Mouse (Mus musculus): ENCODE data around the gene Adam25. TPM values are rescaled to one million over a fixed set of nuclear protein-coding genes. Genes with fewer than 3 reads are reported as not detected.
"Not testable (repeated sequence)": the region's sequence is repeated elsewhere in the genome, so short reads cannot be mapped to it uniquely, and the experiment has no call there.

Adam25 gene
- not detected in 2 replicates for polyA plus RNA-seq (2012)

GRCm38 (mm10) chr8:40751908-40752307 is at the start of gene Adam25:
Gene Adam25 (plus strand): TSS chr8:40752208.
- not testable (repeated sequence) for H3K4me1 ChIP-seq (ENCODE audit: control insufficient read depth); H3K4me3 ChIP-seq (replicated peaks); H3K36me3 ChIP-seq (ENCODE audit: control insufficient read depth); H3K27me3 ChIP-seq (ENCODE audit: control insufficient read depth); H3K9me3 ChIP-seq (ENCODE audit: control insufficient read depth, low read length)

GRCm38 (mm10) chr8:40715406-40715805 is 36.6 kb upstream of the Adam25 start:
- not testable (repeated sequence) for H3K36me3 ChIP-seq (ENCODE audit: control insufficient read depth); H3K4me1 ChIP-seq (ENCODE audit: control insufficient read depth); H3K27me3 ChIP-seq (ENCODE audit: control insufficient read depth); H3K4me3 ChIP-seq (replicated peaks)
- peaks cover 15% of the 10 kb centered on the region for H3K9me3 ChIP-seq (ENCODE audit: control insufficient read depth, low read length)

GRCm38 (mm10) chr8:40715986-40716385 is 36.0 kb upstream of the Adam25 start:
- Histone ChIP-seq H3K36me3 (ENCODE audit: control insufficient read depth) (no peaks in the 10 kb centered on the region), H3K9me3 (ENCODE audit: control insufficient read depth, low read length) (peaks cover 15% of the 10 kb centered on the region), H3K4me3 (replicated peaks) (no peak overlapping the region), H3K27me3 (ENCODE audit: control insufficient read depth) (no peaks in the 10 kb centered on the region), H3K4me1 (ENCODE audit: control insufficient read depth) (no peaks in the 10 kb centered on the region)
- TF ChIP-seq GATA1 (IDR thresholded peaks at IDR 0.05; ENCODE audit: low read length), result no peak
- no peak for TF ChIP-seq TAL1 (IDR thresholded peaks at IDR 0.05; ENCODE audit: low read length)

GRCm38 (mm10) chr8:40783320-40783719 is 31.3 kb downstream of the Adam25 start:
- Histone ChIP-seq H3K27me3 (ENCODE audit: control insufficient read depth) (no peaks in the 10 kb centered on the region), H3K4me3 (replicated peaks) (no peak overlapping the region), H3K4me1 (ENCODE audit: control insufficient read depth) (no peaks in the 10 kb centered on the region), H3K9me3 (ENCODE audit: control insufficient read depth, low read length) (no peaks in the 10 kb centered on the region), H3K36me3 (ENCODE audit: control insufficient read depth) (no peaks in the 10 kb centered on the region)
- TF ChIP-seq TAL1 (IDR thresholded peaks at IDR 0.05; ENCODE audit: low read length) (no peak), GATA1 (IDR thresholded peaks at IDR 0.05; ENCODE audit: low read length) (no peak)

- H3K9me3 ChIP-seq (ENCODE audit: control insufficient read depth, low read length); H3K27me3 ChIP-seq (ENCODE audit: control insufficient read depth); H3K36me3 ChIP-seq (ENCODE audit: control insufficient read depth); H3K4me1 ChIP-seq (ENCODE audit: control insufficient read depth); H3K4me3 ChIP-seq (replicated peaks): not testable (repeated sequence)
Measured at GRCm38 (mm10) chr8:40792973-40793372, 41.0 kb downstream of the Adam25 start, which contains the start of gene Adam20. Gene Adam20 (plus strand): TSS chr8:40793273.

- no peaks in the 10 kb centered on the region for H3K27me3 ChIP-seq (ENCODE audit: control insufficient read depth)
- H3K36me3 ChIP-seq (ENCODE audit: control insufficient read depth), result no peaks in the 10 kb centered on the region
- TF ChIP-seq GATA1 (IDR thresholded peaks at IDR 0.05; ENCODE audit: low read length) (no peak), TAL1 (IDR thresholded peaks at IDR 0.05; ENCODE audit: low read length) (no peak)
- no peak overlapping the region for H3K4me3 ChIP-seq (replicated peaks)
- H3K9me3 ChIP-seq (ENCODE audit: control insufficient read depth, low read length), result peaks cover 8% of the 10 kb centered on the region
- no peaks in the 10 kb centered on the region for H3K4me1 ChIP-seq (ENCODE audit: control insufficient read depth)
Measured at GRCm38 (mm10) chr8:40803379-40804079, 51.5 kb downstream of the Adam25 start.

Other genes starting within 250 kb of the Adam25 start
- gene Adam24, start 77.1 kb upstream of the Adam25 start, polyA plus RNA-seq (2012), result not detected in 2 replicates
- not detected in 2 replicates for gene Adam20, start 41.1 kb downstream of the Adam25 start, polyA plus RNA-seq (2012)
- gene Adam39, start 70.8 kb downstream of the Adam25 start, polyA plus RNA-seq (2012), result not detected in 2 replicates